9 mouse cellular contexts compared by ENCODE assay signal in the genomic region with DNA sequence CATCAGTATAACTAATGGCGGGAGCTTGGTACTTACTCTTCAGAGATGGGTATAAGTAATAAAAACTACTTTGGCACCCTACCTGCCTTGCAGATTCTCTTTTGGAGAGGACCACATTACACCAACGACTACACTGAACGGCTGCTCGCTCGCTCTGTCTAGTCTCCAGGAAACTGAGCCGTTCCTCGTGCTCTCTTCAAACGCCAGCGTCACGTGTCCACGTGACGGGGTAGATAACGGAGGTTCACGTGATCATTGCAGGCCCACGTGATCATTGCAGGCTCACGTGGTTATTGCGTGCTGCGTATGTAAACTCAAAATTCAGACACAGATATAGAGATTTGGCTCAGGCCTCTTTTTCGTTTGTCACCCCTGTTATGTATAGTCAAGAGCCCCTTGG. TPM values are rescaled to one million over a fixed set of nuclear protein-coding genes. Genes with fewer than 3 reads are reported as not detected.
A peak's percentile ranks its signal among the peaks of the same experiment; 100 is the strongest.
DNase-seq lines count a peak whose midpoint lies in the region; ATAC-seq and TF ChIP-seq lines count a peak whose summit lies in the region.
"Had no signal": no experiment of that assay in that cellular context is flagged by ENCODE, and none has a peak within 500 bp of the region (broad histone marks: within the 10 kb centered on the region; RNA-seq: fewer than 3 reads in every experiment).

Gene Nxf2 (minus strand): TSS at position 209 of the 400 bp plus-strand sequence.

- TF ChIP-seq POLR2A in ES-Bruce4 (IDR thresholded peaks at IDR 0.05; ENCODE audit: insufficient read depth, low read length): no peak

- WGBS in heart, embryonic 12.5 days: 85% methylated on average over 19 of the region's 19 CpGs
- WGBS in forebrain, embryonic 15.5 days: 91% methylated on average over 19 of the region's 19 CpGs
- 82% methylated on average over 19 of the region's 19 CpGs for WGBS in liver, embryonic 15.5 days (ENCODE audit: insufficient replicate concordance)

- intact Hi-C loops in heart, postnatal 25 days (cut with DNase I): no loop called here

- no peak for TF ChIP-seq EP300 in ES-Bruce4 (IDR thresholded peaks at IDR 0.05; ENCODE audit: insufficient read depth, low read depth, low read length)

- H3K36me3 ChIP-seq in heart, embryonic 12.5 days: no peaks in the 10 kb centered on the region
- no peaks in the 10 kb centered on the region for H3K36me3 ChIP-seq in ES-Bruce4 (ENCODE audit: control insufficient read depth, insufficient read depth, low read length, poor library complexity, severe bottlenecking)
- no peaks in the 10 kb centered on the region for H3K36me3 ChIP-seq in forebrain, embryonic 15.5 days
- no peaks in the 10 kb centered on the region for H3K36me3 ChIP-seq in liver, embryonic 15.5 days (replicated peaks)

- no peak for TF ChIP-seq CTCF in ES-Bruce4 (IDR thresholded peaks at IDR 0.05; ENCODE audit: low read depth, low read length)

- peak within 1 kb of the TSS; percentile 44 for H3K4me3 ChIP-seq in heart, embryonic 12.5 days
- H3K4me3 ChIP-seq in ES-Bruce4 (ENCODE audit: low read depth, low read length): peak within 1 kb of the TSS; percentile 55
- peak within 1 kb of the TSS; percentile 37 for H3K4me3 ChIP-seq in forebrain, embryonic 15.5 days
- H3K4me3 ChIP-seq in liver, embryonic 15.5 days (replicated peaks): peak within 1 kb of the TSS; percentile 36

- peak within 1 kb of the TSS; percentile 43; the same call in 1 of the 2 replicates for H3K9ac ChIP-seq in heart, embryonic 12.5 days
- peak within 1 kb of the TSS; percentile 41; the same call in 1 of the 2 replicates for H3K9ac ChIP-seq in ES-Bruce4 (ENCODE audit: low read depth, poor library complexity, severe bottlenecking)
- H3K9ac ChIP-seq in forebrain, embryonic 15.5 days (replicated peaks): no peak within 1 kb of the TSS
- H3K9ac ChIP-seq in liver, embryonic 15.5 days: no peak within 1 kb of the TSS

- no peak for ATAC-seq in heart, embryonic 12.5 days (ENCODE audit: insufficient number of reproducible peaks, low FRiP score)
- no peak for ATAC-seq in forebrain, embryonic 15.5 days (replicated peaks)
- no peak for ATAC-seq in liver, embryonic 15.5 days (ENCODE audit: insufficient read depth)

- DNase-seq in heart, postnatal 25 days (ENCODE audit: low spot score): no peak
- no peak for DNase-seq in embryo, embryonic 11 days
- no peak for DNase-seq in B cell, adult 2 months
- DNase-seq in cerebellum, adult 9-11 months: no peak

- peaks cover 3% of the 10 kb centered on the region; the same call in 1 of the 2 replicates for H3K9me3 ChIP-seq in heart, embryonic 12.5 days (replicated peaks)
- no peaks in the 10 kb centered on the region for H3K9me3 ChIP-seq in ES-Bruce4 (replicated peaks; ENCODE audit: control insufficient read depth, insufficient read depth, low read length, poor library complexity, severe bottlenecking)
- no peaks in the 10 kb centered on the region for H3K9me3 ChIP-seq in forebrain, embryonic 15.5 days
- 0 out of 2 replicates have a peak, but pooled peaks cover 5% of the 10 kb centered on the region for H3K9me3 ChIP-seq in liver, embryonic 15.5 days (replicated peaks)

- H3K27ac ChIP-seq in heart, embryonic 12.5 days (ENCODE audit: poor library complexity, severe bottlenecking): no peak within 1 kb of the TSS
- no peak within 1 kb of the TSS for H3K27ac ChIP-seq in ES-Bruce4 (ENCODE audit: insufficient read depth, low read length)
- no peak within 1 kb of the TSS for H3K27ac ChIP-seq in forebrain, embryonic 15.5 days (replicated peaks)
- H3K27ac ChIP-seq in liver, embryonic 15.5 days (replicated peaks): no peak within 1 kb of the TSS

- no peaks in the 10 kb centered on the region for H3K27me3 ChIP-seq in heart, embryonic 12.5 days (replicated peaks)
- no peaks in the 10 kb centered on the region for H3K27me3 ChIP-seq in ES-Bruce4 (ENCODE audit: control insufficient read depth, insufficient read depth, low read length, poor library complexity, severe bottlenecking)
- no peaks in the 10 kb centered on the region for H3K27me3 ChIP-seq in forebrain, embryonic 15.5 days
- no peaks in the 10 kb centered on the region for H3K27me3 ChIP-seq in liver, embryonic 15.5 days

- no peaks in the 10 kb centered on the region for H3K4me1 ChIP-seq in heart, embryonic 12.5 days (replicated peaks)
- H3K4me1 ChIP-seq in ES-Bruce4 (ENCODE audit: control insufficient read depth, insufficient read depth, low read length): no peaks in the 10 kb centered on the region
- H3K4me1 ChIP-seq in forebrain, embryonic 15.5 days: no peaks in the 10 kb centered on the region
- H3K4me1 ChIP-seq in liver, embryonic 15.5 days (replicated peaks): no peaks in the 10 kb centered on the region

- H3K4me2 ChIP-seq in heart, embryonic 12.5 days: peak within 1 kb of the TSS; percentile 64
- peak within 1 kb of the TSS; percentile 41 for H3K4me2 ChIP-seq in forebrain, embryonic 15.5 days (replicated peaks)
- H3K4me2 ChIP-seq in liver, embryonic 15.5 days: peak within 1 kb of the TSS; percentile 61

RNA-seq across cellular contexts. Expression of gene Nxf2, which starts in this region (rescaled TPM):
- polyA plus RNA-seq in heart, embryonic 12.5 days (2016; fragmentation: Nextera tagmentation; extraction: Ambion mirVana): 0.57 and 0.74 TPM in 2 replicates
- total RNA-seq in heart, postnatal 25 days (2021): not detected
- 0.29 and 0.45 TPM in 2 replicates for polyA plus RNA-seq in ES-Bruce4 (2011; ENCODE audit: insufficient read depth, insufficient read length, low read depth, missing spikeins)
- 0.19 and 0.20 TPM in 2 replicates for polyA plus RNA-seq in forebrain, embryonic 15.5 days (2015; fragmentation: Nextera tagmentation; extraction: Ambion mirVana)
- polyA plus RNA-seq in liver, embryonic 15.5 days (2015; fragmentation: Nextera tagmentation; extraction: Ambion mirVana): 0.13 and 0.14 TPM in 2 replicates
- total RNA-seq: neutrophil, adult 5-6 weeks had no signal

Comparison
In these comparisons a context has a peak if more than half of its experiments do, and no peak if none do; other contexts are left out.
1. H3K9ac ChIP-seq: peak in heart, embryonic 12.5 days (single experiment) and ES-Bruce4 (single experiment); none in forebrain, embryonic 15.5 days (single experiment) and liver, embryonic 15.5 days (single experiment).
2. Peak in every context shown above with its lines, with median percentiles within 50 percentile points of each other: H3K4me2 ChIP-seq and H3K4me3 ChIP-seq.